Mouse (Mus musculus): ENCODE measurements at regions not wholly inside any gene's neighbourhood (a gene's known extent, or its start where the extent isn't known, plus 50 kb on each side); places are given as distances from the start of the nearest gene placed in this dataset.

DNA sequence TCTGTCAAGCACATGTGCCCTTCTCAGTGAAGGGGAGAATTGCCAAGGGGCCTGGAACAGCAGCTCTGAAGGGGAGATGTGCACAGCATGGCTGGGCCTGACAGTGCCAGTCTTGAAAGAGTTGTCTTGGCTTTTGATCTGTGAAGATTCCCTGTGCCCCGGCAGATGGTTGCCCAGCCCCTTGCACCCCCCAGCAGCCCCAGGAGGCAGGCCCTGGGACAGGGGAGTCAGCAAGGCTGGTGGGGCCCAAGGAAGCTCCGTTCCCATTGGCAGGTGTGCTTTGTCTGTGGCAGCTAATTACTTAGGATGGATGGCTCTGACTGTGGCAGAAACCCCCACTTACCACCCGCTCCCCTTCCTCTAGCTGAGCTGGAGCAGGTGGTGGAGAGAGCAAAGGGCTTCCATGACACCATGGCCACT lies 58.6 kb downstream of the Tspan17 start:
- H3K27me3 ChIP-seq = no peaks in the 10 kb centered on the region

DNA sequence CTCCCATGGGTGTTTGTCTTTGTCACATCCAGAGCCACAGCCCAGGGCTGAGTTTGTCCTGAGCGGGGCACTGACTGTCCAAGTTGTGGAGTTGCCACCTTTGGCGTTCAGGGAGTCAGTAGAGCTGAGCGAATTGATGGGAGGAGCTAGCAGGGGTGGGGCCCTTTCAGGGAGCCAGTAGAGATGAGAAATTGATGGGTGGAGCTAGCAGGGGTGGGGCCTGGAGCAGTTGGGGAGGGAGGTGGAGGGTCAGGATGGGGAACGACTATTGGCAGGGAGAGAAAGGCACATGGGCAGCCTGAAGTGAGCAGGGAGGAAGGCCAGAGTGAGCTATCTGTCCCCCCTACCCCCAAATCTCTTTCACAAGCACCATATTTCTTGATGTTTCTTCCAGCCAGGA lies 62.0 kb downstream of the Tspan17 start:
- Histone ChIP-seq H3K27me3 (no peaks in the 10 kb centered on the region), H3K4me1 (replicated peaks) (no peaks in the 10 kb centered on the region), H3K9ac (no peak overlapping the region), H3K36me3 (replicated peaks) (no peaks in the 10 kb centered on the region), H3K4me3 (replicated peaks) (no peak overlapping the region), H3K4me2 (no peak overlapping the region), H3K9me3 (replicated peaks) (no peaks in the 10 kb centered on the region), H3K27ac (replicated peaks) (no peak overlapping the region)
- ATAC-seq (ENCODE audit: insufficient read depth) = no peak
- 43% methylated on average over 4 of the region's 4 CpGs for WGBS (ENCODE audit: insufficient replicate concordance)

More for the DNA sequence above, 58.6 kb downstream of the Tspan17 start:
- no peak overlapping the region for H3K4me3 ChIP-seq (replicated peaks)
- H3K36me3 ChIP-seq (replicated peaks) = no peaks in the 10 kb centered on the region
- H3K9me3 ChIP-seq (replicated peaks) = no peaks in the 10 kb centered on the region
- H3K27ac ChIP-seq (replicated peaks) = no peak overlapping the region
- no peaks in the 10 kb centered on the region for H3K4me1 ChIP-seq (replicated peaks)
- 43% methylated on average over 3 of the region's 3 CpGs for WGBS (ENCODE audit: insufficient replicate concordance)
- H3K9ac ChIP-seq = no peak overlapping the region
- no peak overlapping the region for H3K4me2 ChIP-seq
- no peak for ATAC-seq (ENCODE audit: insufficient read depth)

DNA sequence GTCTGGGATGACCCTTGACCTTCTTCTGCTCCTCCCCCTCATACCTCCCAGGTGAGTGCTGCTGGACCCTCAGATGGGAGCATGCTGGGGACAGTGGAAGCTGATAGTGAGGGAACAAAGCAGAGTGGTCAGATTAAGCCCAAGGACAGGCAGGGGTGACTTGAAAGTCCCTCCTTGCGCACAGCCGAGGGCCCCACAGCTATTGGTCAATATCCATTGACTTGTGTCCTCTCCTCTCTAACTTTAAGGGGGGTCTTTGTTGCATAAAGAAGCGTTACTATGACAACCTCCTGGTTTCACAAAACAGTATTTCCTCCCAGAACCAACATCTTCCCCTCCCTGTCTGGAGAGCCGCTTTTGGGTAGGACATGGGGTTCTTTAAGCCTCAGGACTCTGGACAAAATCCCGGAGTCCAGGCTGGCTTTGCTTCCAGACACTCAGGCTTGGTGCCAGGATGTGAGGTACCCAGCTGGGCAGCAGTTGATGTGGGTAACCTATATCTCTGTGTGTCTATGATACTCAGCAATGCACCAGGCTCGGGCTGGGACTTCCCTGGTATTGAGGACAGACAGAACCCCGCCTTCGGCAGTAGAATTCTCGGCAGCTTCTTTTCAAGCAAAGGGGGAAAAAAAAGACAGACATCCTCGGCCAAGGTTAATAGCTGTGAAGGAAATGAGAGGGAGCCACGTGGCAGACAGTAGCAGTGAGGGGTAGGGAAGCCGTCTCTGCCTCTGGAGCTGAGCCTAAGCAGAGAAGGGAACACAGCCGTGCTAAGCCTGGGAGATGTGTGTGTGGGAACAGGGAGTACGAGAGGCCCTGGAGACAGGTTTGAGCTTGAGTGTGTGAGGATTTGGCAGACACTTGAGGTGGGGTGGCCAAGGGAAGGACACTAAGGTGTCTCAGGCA lies 66.4 kb downstream of the Tspan17 start:
- 52% methylated on average over 14 of the region's 14 CpGs for WGBS (ENCODE audit: insufficient replicate concordance)
- no peak for ATAC-seq (ENCODE audit: insufficient read depth)

DNA sequence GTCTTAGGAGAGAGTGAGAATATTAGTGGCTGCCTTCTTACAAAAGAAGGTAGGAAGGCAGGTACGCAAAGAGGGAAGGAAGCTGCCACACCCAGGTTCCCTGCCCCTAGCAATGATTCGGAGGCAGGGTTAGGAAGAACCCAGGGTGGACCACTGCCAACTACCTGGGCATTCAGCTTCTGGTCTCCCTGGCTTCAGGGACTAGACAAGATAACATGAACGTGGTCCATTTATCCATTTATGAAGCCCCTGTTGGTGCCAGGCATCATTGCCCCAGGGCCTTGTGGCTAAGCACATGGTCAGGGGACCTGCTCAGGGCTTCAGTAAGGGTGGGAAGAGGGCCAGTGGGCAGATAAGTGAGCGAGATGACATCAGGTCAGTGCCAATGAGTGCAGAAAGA lies 73.8 kb downstream of the Tspan17 start:
- H3K36me3 ChIP-seq (replicated peaks) = no peaks in the 10 kb centered on the region
- 51% methylated on average over 4 of the region's 4 CpGs for WGBS (ENCODE audit: insufficient replicate concordance)
- no peaks in the 10 kb centered on the region for H3K27me3 ChIP-seq
- H3K4me3 ChIP-seq (replicated peaks) = no peak overlapping the region
- no peak overlapping the region for H3K9ac ChIP-seq
- no peaks in the 10 kb centered on the region for H3K9me3 ChIP-seq (replicated peaks)
- H3K4me1 ChIP-seq (replicated peaks) = no peaks in the 10 kb centered on the region
- ATAC-seq (ENCODE audit: insufficient read depth) = no peak
- no peak overlapping the region for H3K27ac ChIP-seq (replicated peaks)
- no peak overlapping the region for H3K4me2 ChIP-seq

More for the DNA sequence above, 66.4 kb downstream of the Tspan17 start:
- Histone ChIP-seq H3K36me3 (replicated peaks) (no peaks in the 10 kb centered on the region), H3K27me3 (no peaks in the 10 kb centered on the region), H3K4me1 (replicated peaks) (no peaks in the 10 kb centered on the region), H3K27ac (replicated peaks) (no peak overlapping the region), H3K9me3 (replicated peaks) (no peaks in the 10 kb centered on the region), H3K4me3 (replicated peaks) (no peak overlapping the region), H3K9ac (no peak overlapping the region), H3K4me2 (no peak overlapping the region)

DNA sequence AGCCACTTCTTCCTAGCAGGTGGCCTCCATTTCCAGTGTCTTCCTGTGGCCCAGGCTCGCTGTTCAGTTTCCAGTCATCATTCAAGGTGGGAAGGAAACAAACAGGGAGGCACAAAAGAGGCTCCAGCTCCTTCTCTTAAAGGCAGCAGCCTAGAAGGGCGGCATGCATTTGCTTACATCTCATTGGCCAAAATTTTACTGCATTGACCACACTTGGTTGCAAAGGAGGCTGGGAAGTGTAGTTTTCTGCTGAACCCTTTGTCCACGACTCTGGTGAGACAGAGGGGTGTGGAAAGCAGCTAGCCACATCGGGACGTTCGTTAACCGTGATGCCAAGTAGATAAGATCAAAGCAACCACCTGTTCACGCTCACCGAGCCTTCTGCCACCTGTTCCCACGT lies 74.9 kb downstream of the Tspan17 start:
- no peak overlapping the region for H3K9ac ChIP-seq
- H3K36me3 ChIP-seq (replicated peaks) = no peaks in the 10 kb centered on the region
- H3K4me1 ChIP-seq (replicated peaks) = no peaks in the 10 kb centered on the region
- H3K27ac ChIP-seq (replicated peaks) = no peak overlapping the region
- 35% methylated on average over 10 of the region's 10 CpGs for WGBS (ENCODE audit: insufficient replicate concordance)
- ATAC-seq (ENCODE audit: insufficient read depth) = no peak
- no peaks in the 10 kb centered on the region for H3K9me3 ChIP-seq (replicated peaks)
- H3K4me3 ChIP-seq (replicated peaks) = no peak overlapping the region
- H3K27me3 ChIP-seq = no peaks in the 10 kb centered on the region
- H3K4me2 ChIP-seq = no peak overlapping the region

DNA sequence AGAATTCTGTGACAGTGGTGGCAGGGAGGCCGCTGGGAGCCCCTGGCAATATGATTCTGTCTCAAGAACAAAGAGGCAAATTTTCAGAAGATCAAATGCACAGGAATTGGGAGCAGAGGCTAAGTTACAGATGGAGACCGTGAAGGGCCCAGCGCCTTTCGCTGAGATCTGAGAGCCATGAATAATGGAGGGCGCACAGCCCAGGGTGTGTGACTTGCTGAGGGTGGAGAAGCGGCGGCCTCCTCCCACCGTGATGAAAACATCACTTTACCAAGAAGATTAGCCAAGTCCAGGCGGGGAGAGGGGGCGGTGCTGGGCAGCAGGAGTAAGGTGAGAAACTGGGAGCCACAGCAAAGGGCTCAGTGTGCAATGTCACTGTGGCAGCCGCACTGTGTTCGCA lies 77.2 kb upstream of the Unc5a start:
- Histone ChIP-seq H3K9ac (no peak overlapping the region), H3K4me2 (no peak overlapping the region), H3K36me3 (replicated peaks) (no peaks in the 10 kb centered on the region), H3K4me3 (replicated peaks) (no peak overlapping the region), H3K4me1 (replicated peaks) (no peaks in the 10 kb centered on the region), H3K9me3 (replicated peaks) (no peaks in the 10 kb centered on the region), H3K27me3 (peaks cover 58% of the 10 kb centered on the region), H3K27ac (replicated peaks) (no peak overlapping the region)
- WGBS (ENCODE audit: insufficient replicate concordance) = 22% methylated on average over 12 of the region's 12 CpGs
- no peak for ATAC-seq (ENCODE audit: insufficient read depth)

DNA sequence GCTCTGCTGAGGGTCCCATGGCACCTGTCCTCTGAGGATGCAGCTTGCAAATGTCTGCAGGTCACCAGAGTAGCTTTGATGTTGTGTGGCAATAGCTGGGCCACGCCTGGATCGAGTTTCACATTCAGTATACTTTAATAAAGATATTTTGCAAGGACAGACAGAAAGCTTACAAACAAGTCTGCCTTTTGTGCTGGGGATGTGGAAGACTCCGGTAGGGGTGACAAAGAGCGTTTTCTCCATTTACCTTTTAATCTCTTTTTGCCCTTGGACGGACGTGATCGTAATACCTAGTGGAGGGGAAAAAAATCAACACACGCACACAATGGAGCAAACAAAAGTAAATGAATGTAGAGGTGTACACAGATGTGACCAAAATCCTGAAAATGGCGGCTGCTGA lies 75.3 kb upstream of the Unc5a start:
- Histone ChIP-seq H3K36me3 (replicated peaks) (no peaks in the 10 kb centered on the region), H3K9ac (no peak overlapping the region), H3K4me1 (replicated peaks) (no peaks in the 10 kb centered on the region), H3K9me3 (replicated peaks) (no peaks in the 10 kb centered on the region), H3K4me3 (replicated peaks) (no peak overlapping the region), H3K4me2 (no peak overlapping the region), H3K27ac (replicated peaks) (no peak overlapping the region), H3K27me3 (peaks cover 58% of the 10 kb centered on the region)
- ATAC-seq (ENCODE audit: insufficient read depth) = no peak
- 38% methylated on average over 9 of the region's 9 CpGs for WGBS (ENCODE audit: insufficient replicate concordance)

DNA sequence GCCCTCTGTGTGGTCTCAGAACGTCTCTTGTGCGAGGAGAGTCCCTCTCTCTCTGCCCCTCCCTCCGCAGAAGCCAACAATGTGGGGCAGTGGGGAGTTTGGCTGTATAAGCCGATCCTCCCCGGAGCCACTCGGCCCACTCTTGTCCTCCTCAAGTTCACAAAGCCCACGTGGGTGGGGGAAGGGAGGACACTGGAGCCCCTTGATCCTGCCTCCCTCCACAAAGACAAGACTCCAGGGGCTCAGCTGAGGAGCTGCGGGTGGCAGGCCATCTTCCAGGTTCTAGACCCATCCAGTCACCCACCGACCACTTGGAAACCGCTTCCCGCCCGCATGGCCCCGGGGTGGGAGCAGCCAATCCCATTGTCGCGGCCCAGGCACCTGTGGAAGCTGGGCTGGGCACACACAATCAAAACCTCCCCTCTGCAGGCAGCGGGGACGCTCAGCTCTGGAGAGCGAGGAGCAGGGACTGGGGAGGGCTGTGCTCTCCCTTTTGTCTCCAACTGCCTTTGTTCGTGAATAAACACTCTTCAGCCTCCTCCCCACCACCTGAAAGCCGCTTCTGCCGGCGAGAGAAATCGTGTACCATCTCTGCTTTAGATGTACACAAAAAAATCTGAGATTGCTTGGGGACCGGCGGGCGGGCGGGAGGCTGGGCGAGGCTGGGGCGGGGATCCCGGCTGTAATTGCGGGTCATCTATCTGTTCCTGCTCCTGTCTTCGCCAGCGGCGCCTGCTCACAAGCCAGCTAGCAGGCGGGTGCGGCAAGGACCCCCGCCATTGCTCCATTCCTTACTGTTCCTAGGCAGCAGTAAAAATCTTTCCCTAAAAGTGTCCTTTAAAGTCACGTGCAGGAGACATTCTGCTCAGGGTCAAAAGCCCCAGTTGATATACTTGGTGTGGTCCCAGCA lies 74.7 kb upstream of the Unc5a start:
- H3K9me3 ChIP-seq (replicated peaks) = no peaks in the 10 kb centered on the region
- H3K4me2 ChIP-seq = no peak overlapping the region
- H3K9ac ChIP-seq = no peak overlapping the region
- 4% methylated on average over 38 of the region's 38 CpGs for WGBS (ENCODE audit: insufficient replicate concordance)
- no peaks in the 10 kb centered on the region for H3K4me1 ChIP-seq (replicated peaks)
- H3K27ac ChIP-seq (replicated peaks) = no peak overlapping the region
- H3K27me3 ChIP-seq = peaks cover 58% of the 10 kb centered on the region
- ATAC-seq (ENCODE audit: insufficient read depth) = no peak
- no peaks in the 10 kb centered on the region for H3K36me3 ChIP-seq (replicated peaks)
- no peak overlapping the region for H3K4me3 ChIP-seq (replicated peaks)

DNA sequence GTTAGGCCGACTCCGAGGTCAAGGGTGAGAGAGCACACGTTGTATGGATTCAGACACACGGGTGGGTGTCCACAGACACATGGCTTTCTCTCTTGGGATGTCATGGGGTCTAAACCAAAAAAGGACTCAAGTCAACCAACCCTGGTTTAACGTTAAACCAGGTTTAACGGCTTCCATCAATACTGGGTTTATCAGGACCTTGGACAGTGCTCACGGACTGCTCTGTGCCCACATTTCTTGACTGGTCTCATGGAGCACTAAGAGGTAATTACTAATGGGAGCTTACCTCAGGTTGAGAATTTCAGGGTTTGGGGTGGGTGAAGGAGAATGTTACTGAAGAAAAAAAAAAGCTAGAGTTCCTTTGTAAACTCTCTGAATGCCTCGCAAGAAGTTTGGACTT lies 72.7 kb upstream of the Unc5a start:
- H3K27me3 ChIP-seq = peaks cover 45% of the 10 kb centered on the region
- H3K27ac ChIP-seq (replicated peaks) = no peak overlapping the region
- WGBS (ENCODE audit: insufficient replicate concordance) = 27% methylated on average over 8 of the region's 8 CpGs
- no peak overlapping the region for H3K9ac ChIP-seq
- H3K9me3 ChIP-seq (replicated peaks) = no peaks in the 10 kb centered on the region
- no peak overlapping the region for H3K4me2 ChIP-seq
- no peak overlapping the region for H3K4me3 ChIP-seq (replicated peaks)
- H3K36me3 ChIP-seq (replicated peaks) = no peaks in the 10 kb centered on the region
- H3K4me1 ChIP-seq (replicated peaks) = no peaks in the 10 kb centered on the region
- ATAC-seq (ENCODE audit: insufficient read depth) = no peak

DNA sequence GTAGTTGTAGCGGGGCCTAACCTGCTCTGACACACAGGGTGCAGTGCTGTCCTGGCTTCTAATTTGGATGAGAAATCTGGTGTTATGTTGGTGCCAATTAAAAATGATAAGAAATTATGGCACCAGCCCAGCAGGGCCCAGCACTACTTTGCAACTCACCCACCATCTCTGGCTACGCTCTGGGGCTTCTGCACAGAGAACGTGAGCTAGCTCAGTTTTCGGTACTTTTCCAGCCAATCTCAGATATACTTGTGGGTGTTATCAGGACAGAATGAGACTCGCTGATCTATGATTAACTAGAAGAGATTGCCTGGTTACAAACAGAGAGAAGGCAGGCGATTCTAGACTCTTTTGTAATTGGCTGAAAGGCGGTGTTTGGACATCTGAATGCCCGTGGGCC lies 71.6 kb upstream of the Unc5a start:
- Histone ChIP-seq H3K4me3 (replicated peaks) (no peak overlapping the region), H3K27me3 (peaks cover 34% of the 10 kb centered on the region), H3K36me3 (replicated peaks) (no peaks in the 10 kb centered on the region), H3K9me3 (replicated peaks) (no peaks in the 10 kb centered on the region), H3K27ac (replicated peaks) (no peak overlapping the region), H3K4me1 (replicated peaks) (no peaks in the 10 kb centered on the region), H3K4me2 (no peak overlapping the region), H3K9ac (no peak overlapping the region)
- 59% methylated on average over 8 of the region's 8 CpGs for WGBS (ENCODE audit: insufficient replicate concordance)
- ATAC-seq (ENCODE audit: insufficient read depth) = no peak

DNA sequence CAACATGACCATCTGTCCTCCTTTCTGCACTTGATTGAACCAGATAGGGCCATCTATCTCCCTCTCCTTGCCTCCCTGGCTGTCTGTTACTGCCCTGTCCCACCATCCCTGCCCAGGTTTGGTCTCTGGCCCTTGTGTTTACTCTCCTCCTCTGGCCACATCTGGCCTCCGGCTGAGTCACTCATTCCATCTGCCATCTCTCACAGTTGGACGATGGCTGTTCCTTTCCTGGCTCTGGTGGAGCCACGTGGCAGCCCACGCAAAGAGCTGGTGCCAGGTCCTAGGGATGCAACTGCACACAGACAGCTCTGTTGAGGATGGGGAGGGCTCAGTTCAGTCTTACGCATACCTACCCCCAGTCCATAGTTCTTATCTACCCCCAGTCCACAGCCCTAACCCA lies 69.9 kb upstream of the Unc5a start:
- Histone ChIP-seq H3K27me3 (peaks cover 17% of the 10 kb centered on the region), H3K27ac (replicated peaks) (no peak overlapping the region), H3K4me1 (replicated peaks) (no peaks in the 10 kb centered on the region), H3K4me2 (no peak overlapping the region), H3K9me3 (replicated peaks) (no peaks in the 10 kb centered on the region), H3K4me3 (replicated peaks) (no peak overlapping the region), H3K9ac (no peak overlapping the region), H3K36me3 (replicated peaks) (no peaks in the 10 kb centered on the region)
- 55% methylated on average over 5 of the region's 5 CpGs for WGBS (ENCODE audit: insufficient replicate concordance)
- no peak for ATAC-seq (ENCODE audit: insufficient read depth)
